Mouse (Mus musculus): ENCODE results near the gene Wfikkn2.

The Wfikkn2 gene

DNA sequence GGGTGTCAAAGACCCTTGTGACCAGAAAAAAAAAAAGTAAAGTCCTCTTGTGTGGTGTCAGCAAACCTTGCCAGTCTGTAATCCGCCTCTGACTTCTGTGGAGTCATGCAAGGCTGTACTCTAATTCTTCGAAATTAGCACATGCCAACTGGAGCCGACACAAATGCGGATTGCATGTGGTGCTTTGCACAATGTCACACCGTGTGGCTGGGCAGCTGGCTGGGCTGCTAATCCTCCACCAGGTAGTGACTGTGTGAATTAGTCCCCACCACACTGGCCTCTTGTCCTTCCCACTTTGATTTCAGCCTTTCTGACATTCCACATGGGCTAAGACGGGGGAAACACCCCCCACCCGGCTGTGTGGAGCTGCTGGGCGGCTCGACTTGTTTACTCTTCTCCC, 6.1 kb downstream of the Wfikkn2 start:
- no peak for TF ChIP-seq GATA4 (IDR thresholded peaks at IDR 0.05; ENCODE audit: insufficient replicate concordance, low read length)

DNA sequence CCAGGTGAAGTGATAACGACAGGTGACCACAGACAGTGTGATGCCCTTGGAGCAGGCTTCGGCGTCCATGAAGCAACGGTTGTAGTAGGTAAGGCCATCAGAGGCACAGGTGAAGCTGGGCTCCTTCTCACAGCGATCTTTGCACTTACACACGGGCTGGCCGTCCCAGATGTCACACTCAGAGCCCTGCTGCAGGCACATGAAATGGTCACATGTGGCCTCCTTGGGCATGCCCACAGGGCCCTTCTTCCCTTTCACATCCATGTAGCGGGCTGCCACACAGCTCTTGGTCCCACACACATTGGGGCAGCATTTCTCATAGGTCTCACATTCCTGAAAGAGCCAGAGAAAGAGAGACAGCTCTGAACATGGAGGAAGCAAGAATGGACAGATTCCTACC, 7.0 kb downstream of the Wfikkn2 start:
- no peak for TF ChIP-seq GATA4 (IDR thresholded peaks at IDR 0.05; ENCODE audit: insufficient replicate concordance, low read length)

DNA sequence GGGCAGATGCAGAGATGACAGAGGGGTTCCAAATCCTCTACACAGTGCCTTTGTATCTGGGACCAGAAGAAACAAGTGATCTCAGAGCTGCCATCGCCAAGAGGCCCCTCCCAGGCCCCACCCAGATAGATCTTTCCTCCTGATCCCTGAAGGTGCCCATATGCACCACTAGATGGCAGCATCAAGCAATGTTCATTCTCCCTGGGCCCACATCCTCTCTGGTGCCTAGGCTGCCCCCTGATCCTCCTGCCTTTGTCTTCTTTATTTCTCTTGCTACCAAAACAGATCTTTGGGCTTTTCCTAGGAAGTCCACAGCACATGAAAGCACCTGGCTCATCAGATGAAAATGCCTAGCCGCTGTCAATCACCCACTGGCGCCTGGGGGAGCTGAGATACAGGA, 9.7 kb downstream of the Wfikkn2 start:
- TF ChIP-seq GATA4 (IDR thresholded peaks at IDR 0.05; ENCODE audit: insufficient replicate concordance, low read length): no peak

DNA sequence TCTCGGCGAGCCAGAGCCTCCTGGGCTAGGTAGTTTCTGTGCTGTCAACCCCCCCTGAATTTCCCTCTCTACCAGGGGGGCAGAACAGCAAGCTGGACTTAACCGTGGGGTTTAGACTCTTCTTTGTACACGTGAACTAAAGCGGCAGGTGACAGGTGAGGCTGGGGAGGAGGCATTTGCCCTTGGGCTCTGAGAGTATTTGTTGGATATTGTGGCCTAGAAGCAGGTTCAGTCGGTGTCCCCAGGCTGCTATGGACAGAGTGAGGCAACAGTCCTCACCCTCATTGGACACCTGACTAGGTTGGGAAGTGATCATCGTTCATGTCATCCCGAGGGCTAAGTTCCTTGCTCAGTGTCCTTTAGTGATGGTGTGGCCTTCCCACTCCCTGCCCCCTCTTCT, 10.9 kb downstream of the Wfikkn2 start:
- no peak for TF ChIP-seq GATA4 (IDR thresholded peaks at IDR 0.05; ENCODE audit: insufficient replicate concordance, low read length)

DNA sequence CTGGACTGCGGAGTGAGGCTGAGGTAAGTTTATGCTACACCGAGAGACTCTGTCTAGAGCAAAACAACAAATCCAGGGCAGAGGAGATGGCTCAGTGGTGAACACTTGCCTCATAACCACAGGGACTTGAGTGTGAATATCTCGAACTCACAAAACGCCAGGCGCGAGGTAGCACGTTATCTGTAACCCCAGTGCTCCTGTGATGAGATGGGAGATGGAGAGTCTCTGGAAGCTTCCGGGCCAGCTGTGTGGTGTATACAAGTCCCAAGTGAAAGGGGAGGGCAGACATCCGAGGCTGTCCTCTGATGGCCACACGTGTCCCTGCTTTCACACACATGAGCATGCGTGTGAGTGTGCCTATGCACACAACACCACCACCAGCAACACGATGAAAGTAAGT, 11.4 kb downstream of the Wfikkn2 start:
- TF ChIP-seq GATA4 (IDR thresholded peaks at IDR 0.05; ENCODE audit: insufficient replicate concordance, low read length): no peak

DNA sequence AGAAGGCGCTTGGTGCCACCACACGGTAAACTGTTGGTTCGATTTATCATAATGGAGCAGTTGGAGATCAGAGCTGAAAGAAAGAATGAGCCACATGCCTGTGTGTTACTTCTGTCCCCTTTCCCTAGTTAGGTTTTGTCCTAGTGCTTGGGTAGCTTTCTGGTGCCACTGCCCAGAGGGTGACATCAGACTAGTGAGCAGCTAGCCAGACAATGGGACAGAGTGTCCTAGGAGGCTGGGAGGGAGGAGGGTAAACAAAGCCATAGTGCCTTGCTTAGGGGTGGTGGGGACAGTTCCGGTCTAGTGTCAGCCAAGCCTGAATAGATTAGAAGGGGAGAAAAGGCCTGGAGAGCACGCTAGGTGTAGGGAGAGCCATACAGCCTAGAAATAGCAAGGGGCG, 12.4 kb downstream of the Wfikkn2 start:
- TF ChIP-seq GATA4 (IDR thresholded peaks at IDR 0.05; ENCODE audit: insufficient replicate concordance, low read length): no peak

DNA sequence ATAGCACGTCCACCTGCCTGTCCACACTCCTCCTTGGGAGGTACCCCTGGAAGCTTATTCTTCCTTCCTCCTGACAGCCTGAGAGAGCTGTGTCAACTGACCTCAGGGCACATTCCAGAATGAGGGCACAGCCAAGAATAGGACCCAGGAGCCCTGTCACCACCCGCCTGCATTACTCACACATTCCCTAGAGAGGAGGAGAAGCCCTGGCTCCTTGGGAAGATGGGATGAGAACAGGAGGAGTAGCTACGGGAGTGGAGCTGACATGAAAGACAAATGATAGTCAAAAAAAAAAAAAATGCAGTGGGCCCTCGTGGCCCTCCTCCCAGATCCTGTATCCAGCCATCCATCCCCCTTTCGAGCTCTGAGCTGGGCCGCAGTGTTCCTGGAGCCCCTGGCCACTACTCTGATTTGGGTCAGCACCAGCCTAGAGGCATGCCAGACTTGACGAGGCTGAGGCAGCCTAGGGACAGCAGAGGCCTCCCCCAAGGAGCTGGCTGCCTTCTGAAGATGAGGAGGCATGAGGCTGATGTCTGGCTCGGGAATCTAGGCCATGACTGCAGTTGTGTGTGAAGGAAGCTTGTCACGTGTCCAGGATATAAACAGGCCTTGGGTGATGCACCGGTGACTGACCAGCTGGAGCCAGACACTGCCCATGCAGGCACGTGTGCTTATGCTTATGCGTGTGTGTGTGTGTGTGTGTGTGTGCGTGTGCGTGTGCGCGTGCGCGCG, 13.8 kb downstream of the Wfikkn2 start:
- no peak for TF ChIP-seq GATA4 (IDR thresholded peaks at IDR 0.05; ENCODE audit: insufficient replicate concordance, low read length)

DNA sequence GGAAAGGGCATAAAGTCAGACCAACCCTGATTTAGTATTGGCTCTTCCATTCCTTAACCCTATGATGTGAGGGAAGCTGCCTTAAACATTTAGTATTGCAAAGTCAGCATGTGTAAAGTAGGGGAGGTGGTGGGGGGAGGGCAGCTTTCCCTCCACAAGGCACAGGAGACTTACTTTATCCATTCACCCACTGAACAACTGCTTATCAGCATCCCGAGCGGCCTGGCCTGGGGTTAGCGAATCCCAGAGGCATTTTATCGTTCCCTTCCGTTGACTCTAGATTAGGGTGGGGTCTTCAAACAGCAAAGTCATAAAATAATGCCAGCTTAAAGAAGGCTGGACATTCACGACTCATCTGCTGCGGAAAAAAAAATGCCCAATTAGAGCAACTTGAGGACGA, 15.6 kb downstream of the Wfikkn2 start:
- no peak for TF ChIP-seq GATA4 (IDR thresholded peaks at IDR 0.05; ENCODE audit: insufficient replicate concordance, low read length)

DNA sequence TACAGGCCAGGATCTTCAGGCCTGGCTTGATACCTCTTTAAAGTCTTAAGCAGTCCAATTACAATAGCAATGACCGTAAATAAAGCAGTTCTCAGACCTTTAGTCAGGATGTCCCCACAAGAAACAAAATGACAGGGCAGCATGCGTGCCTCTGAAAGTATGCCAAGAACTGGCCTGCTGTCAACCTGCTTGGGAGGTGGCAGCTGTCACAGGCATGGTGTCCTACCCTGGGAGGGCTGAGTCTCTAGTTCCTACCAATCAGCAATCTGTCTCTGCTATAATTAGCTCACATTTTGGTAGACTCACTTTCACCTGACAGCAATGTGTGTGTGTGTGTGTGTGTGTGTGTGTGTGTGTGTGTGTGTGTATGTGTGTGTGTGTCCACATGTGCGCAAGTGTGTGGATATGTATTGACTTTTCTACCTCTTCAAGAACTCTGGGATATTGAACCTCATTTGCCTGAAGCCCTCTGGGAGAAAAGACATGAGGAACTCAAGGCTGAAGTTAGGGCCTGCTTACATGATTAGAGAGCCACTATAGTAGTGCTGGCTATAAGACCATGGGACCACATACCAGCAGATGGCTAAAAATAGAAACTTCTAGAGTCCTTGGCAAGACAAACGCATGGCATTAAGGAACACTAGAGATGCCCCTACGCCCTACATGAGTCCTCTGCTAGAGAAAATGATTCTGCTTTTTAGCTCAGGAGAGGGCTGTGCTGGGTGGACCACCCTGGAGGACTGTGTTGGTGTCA, 16.4 kb downstream of the Wfikkn2 start:
- TF ChIP-seq GATA4 (IDR thresholded peaks at IDR 0.05; ENCODE audit: insufficient replicate concordance, low read length): no peak

DNA sequence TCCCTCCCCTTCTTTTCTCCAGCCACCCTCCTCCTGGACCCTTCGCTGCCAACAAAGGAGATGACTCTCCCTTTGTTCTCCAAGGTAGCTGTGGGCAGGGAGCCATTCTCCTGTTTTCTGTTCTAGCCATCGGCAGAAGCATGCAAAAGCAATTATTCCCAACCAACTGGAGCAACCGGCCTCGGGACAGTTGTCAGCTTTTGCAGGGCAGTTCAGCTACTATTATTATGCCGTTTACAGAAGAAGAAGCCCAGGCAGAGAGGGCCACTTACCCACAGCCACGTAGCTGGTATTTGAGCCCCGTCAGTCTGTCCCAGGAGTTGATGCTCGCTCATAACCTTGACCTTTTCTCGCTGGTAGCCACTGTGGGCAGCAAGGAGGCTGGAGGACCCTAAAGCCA, 17.4 kb downstream of the Wfikkn2 start:
- TF ChIP-seq GATA4 (IDR thresholded peaks at IDR 0.05; ENCODE audit: insufficient replicate concordance, low read length): no peak

DNA sequence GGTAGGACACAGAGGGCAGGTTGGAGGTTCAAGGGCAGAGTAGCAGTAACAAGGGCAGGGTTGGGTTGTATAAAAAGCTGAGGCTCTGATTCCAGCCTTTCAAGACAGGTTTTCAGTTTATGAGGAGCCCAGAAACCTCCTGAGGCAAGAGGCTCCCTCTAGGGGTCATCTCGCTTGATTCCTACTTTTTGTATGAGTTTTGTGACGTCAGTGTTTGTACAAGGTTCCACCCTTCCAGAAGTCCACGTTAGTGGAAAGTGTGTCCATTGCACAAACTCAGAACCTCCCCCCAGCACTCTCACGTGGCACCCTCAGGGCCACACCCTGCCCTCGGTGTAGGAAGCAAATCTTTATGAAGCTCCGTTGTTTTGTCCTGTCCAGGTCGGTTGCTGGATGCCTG, 19.8 kb downstream of the Wfikkn2 start:
- TF ChIP-seq GATA4 (IDR thresholded peaks at IDR 0.05; ENCODE audit: insufficient replicate concordance, low read length): no peak

DNA sequence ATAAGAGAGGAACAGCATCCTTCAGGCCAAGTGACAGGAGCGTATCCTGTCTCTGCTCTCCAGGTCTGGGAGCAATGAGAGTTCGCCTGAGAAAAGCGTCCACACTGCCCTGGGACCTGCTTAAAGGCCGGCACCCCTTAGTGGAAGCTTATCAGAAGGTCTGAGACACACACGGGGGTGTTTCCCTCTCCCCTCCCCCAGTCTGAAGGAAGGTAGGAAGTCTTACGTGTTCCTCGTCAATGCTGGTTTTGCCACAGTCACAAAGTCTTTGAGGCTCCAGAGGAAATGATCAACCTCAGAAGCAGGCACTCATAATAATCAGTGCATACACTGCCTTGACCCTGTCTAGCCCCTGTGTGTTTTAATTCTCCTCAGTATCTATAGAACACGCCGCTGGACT, 22.3 kb downstream of the Wfikkn2 start:
- TF ChIP-seq GATA4 (IDR thresholded peaks at IDR 0.05; ENCODE audit: insufficient replicate concordance, low read length): no peak

DNA sequence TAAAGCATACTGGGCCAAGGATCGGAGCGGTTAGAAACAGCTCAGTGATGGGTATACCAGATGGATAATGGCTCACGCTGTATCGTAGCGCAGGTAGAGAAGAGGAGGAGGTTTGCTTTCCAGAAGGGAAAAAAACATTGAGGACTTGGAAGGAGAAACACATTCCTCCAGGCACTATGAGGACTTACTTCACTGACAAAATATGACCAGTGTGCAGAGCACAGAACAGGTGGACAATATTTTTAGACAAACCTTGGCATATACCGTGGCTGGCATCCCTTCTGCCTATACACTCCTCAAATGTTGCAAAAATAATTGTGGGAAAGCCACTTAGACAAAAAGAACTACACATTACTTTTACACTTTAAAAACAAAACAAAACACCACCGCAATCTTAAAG, 24.5 kb downstream of the Wfikkn2 start:
- no peak for TF ChIP-seq GATA4 (IDR thresholded peaks at IDR 0.05; ENCODE audit: insufficient replicate concordance, low read length)

DNA sequence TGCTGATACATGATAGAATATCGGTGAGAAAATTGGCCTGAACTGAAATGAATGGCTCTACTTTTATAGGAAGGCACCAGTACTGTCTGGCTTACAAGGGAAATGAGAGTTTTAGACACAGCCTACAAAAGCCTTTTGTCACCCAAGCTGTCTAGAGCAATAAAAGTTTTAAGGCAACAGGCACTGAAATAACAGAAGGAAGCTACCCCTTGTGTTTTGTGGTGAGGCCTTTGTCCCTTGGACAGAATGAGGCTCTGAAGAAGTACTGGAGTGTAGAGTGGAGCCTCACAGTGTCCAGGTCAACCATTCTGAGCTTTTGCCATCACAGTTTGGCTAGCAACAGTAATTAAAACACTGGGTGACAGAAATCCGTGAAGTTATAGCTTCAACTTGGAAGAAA, 29.6 kb downstream of the Wfikkn2 start:
- no peak for TF ChIP-seq GATA4 (IDR thresholded peaks at IDR 0.05; ENCODE audit: insufficient replicate concordance, low read length)

DNA sequence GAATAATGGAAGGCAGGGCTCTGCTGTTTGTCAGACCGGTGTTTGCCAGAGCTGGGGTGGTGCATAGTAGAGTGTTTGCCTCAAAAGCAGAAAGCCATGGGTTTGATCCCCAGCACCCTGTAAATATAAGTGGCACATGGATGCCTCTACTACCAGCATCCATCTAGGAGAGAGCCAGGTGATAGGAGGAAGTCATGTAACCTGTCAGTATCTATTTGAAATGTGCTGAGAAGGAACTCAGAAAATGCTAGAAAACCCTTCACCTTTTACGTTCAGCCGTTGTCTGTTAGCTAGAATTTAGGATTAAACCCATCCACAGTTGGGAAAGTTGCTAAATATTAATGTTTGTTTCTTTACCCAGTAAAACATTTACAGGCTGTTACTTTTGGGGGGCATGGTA, 30.2 kb downstream of the Wfikkn2 start:
- TF ChIP-seq GATA4 (IDR thresholded peaks at IDR 0.05; ENCODE audit: insufficient replicate concordance, low read length): no peak

DNA sequence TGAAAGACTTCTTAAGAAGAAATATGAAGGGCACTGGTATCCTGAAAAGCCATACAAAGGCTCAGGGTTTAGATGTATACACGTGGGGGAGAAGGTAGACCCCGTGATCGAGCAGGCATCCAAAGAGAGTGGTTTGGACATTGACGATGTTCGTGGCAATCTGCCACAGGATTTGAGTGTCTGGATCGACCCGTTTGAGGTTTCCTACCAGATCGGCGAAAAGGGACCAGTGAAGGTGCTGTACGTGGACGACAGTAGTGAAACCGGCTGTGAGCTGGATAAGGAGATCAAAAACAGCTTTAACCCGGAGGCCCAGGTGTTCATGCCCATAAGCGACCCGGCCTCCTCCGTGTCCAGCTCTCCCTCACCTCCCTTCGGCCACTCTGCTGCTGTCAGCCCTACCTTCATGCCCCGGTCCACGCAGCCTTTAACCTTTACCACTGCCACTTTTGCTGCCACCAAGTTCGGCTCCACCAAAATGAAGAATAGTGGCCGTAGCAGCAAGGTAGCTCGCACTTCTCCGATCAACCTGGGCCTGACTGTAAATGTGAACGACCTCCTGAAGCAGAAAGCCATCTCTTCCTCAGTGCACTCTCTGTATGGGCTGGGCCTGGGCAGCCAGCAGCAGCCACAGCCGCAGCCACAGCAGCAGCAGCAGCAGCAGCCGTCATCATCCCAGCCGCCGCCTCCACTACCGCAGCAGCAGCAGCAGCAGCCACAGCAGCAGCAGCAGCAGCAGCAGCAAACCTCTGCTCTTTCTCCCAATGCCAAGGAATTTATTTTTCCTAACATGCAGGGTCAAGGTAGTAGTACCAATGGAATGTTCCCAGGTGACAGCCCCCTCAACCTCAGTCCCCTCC, 31.8 kb downstream of the Wfikkn2 start:
- no peak for TF ChIP-seq GATA4 (IDR thresholded peaks at IDR 0.05; ENCODE audit: insufficient replicate concordance, low read length)

All from liver, adult (tissue).